Mouse (Mus musculus) brain, embryonic 14.5 days (tissue): ENCODE data around the gene Col4a1.

Experiments used
- CTCF ChIP-seq: fragments of 200-500 bp; IDR thresholded peaks from 2 replicates; pipeline ENCODE4 v1.5.1; 2012; ENCODE audit warnings: inconsistent platforms, mild to moderate bottlenecking, moderate library complexity, borderline replicate concordance; ENCODE audit not compliant: insufficient read depth, insufficient read length; ENCODE audit errors: extremely low read depth
- POLR2A ChIP-seq: fragments of 200-500 bp; IDR thresholded peaks from 2 replicates; pipeline ENCODE4 v1.6.1; 2012; ENCODE audit warnings: mild to moderate bottlenecking, inconsistent platforms, borderline replicate concordance; ENCODE audit not compliant: poor library complexity, insufficient read depth, insufficient read length, severe bottlenecking; ENCODE audit errors: extremely low read depth

- no peak for TF ChIP-seq CTCF
- TF ChIP-seq POLR2A, result no peak
Measured at GRCm38 (mm10) chr8:11304027-11304601, 8.5 kb downstream of the Col4a1 start.
